Mouse (Mus musculus) embryo, embryonic 11.5 days (tissue): Measurements from ENCODE around the gene Galntl6.

Source experiments
- DNase-seq: peaks from one replicate; pipeline ENCODE4 v3.0.0-alpha.2; 2012; ENCODE audit warnings: low read depth, low spot score

The Galntl6 gene

DNA sequence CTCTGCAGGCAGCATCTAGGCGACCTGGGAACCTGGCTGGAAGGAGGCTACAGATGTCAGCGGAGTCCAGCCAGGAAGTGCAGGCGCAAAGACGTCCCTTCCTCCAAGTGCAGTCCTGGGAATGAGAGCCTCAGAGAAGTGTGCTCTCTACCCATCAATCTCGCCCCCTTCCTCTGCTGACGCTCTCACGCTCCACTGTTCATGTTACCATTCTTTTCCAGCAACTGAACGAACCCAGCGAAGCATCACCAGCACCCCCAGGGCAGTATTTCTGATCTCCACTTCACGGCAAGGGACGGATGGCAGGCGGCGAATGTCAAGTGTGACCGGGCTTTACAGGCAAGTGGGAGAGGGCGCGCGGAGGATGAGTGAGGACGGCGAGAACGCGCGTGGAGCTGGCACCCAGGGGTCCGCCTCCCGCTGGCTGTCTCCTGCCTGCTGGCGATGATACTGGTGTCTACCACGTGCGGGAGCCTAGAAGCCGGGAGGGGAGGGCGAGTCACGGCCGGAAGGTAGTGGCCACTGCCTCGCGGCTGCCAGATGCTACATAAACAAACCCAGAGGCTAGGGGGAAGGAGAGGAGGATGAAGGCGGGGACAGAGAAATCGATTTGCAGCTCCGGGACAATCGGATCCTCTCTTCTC, at the start of gene Galntl6:
Gene Galntl6 (minus strand): TSS at position 445 of the 644 bp plus-strand sequence.
- DNase-seq = peak; percentile 4

DNA sequence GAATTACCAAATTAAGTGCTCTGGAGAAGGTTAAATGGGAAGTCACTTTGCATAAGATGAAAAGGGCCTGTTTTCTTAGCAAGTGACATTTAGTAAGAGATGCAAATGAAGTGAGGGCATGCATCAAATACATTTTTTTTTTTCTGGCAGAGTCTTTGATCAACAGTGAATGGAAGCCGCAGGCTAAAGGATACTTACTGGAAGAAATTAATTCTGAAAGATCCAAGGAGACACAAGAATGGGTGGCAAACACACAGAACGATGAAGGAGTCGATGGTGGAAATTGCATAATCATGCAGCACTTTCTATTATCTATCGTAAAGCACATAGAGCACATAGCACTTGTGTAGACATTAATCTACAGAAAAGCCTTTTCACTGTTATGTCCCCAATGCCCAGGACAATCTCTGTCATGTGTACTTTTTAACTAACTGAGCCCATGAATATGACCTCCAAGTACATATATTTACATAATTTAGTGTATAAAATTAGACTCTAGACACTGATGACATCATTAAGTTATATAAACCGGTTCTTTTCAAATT, 44.8 kb upstream of the Galntl6 start:
- DNase-seq = no peak

DNA sequence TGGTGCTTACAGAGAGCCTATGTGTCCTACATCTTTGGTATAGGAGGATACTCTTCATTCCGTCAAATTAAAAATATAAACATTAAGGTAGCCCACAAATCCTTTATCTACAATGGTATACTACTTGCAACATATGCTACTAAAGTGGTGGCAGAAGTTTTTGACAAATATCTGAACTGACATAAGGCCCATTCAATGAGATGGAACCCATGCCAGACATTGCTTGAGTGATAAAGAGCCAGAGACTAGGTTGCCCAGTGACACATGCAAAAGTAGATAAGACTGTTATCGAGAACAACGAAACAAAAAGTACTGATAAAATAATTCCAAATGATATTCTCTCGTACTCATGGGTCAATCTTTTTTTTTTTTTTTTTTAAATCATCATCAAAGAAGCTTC, 31.3 kb upstream of the Galntl6 start:
- no peak for DNase-seq

DNA sequence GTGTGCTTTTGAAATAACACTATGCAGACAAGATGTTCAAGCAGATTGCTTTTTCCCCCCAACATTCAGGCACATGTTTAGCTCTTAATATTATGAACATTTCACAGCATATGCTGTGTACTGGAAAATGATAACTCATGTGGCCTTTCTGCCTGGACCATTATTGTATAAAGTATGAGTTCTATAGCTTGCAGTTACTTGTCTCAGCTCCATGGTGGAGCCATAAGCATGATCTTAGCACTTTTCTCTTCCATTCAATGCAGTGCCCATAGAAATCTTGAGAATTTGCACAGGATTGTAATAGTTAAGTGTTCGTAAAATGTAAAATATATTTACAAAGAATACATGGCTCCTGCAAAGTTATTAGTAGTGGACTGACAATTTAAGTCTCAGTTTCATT, 18.6 kb upstream of the Galntl6 start:
- no peak for DNase-seq

DNA sequence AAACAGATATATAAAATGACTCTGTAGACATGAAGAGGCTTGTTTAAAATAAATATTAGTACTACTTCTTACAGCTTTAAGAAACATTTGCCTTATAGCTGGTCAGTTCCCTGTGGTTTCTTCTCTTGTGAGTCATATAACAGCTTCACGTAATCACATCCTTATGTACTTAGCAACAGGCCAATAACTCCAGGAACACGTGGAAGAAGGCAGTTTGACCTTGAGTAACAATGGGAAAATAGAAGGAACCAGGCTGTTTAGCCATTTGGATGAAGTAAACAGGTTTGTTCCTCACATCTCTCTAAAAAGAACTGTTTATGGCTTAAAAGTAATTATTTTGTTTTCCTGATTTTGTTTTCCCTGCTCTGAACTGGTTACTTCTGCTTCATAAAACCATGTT, 2.7 kb upstream of the Galntl6 start:
- DNase-seq = no peak

DNA sequence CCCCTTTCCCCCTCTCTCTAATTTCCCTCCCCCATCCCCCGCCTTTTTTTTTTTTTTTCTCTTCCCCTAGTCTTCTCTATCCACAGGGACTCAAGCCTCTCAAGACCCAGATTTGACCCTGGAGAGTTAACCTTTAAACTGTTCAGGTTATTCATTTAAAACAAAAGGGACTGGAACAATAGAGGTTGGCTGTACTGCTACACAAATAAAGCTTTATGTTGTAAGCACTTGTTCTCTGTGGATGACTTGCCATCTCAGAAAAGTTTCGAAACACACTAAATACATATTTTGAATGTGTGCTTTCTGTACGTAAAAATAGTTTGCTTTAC, 1.2 kb upstream of the Galntl6 start:
- DNase-seq = no peak

DNA sequence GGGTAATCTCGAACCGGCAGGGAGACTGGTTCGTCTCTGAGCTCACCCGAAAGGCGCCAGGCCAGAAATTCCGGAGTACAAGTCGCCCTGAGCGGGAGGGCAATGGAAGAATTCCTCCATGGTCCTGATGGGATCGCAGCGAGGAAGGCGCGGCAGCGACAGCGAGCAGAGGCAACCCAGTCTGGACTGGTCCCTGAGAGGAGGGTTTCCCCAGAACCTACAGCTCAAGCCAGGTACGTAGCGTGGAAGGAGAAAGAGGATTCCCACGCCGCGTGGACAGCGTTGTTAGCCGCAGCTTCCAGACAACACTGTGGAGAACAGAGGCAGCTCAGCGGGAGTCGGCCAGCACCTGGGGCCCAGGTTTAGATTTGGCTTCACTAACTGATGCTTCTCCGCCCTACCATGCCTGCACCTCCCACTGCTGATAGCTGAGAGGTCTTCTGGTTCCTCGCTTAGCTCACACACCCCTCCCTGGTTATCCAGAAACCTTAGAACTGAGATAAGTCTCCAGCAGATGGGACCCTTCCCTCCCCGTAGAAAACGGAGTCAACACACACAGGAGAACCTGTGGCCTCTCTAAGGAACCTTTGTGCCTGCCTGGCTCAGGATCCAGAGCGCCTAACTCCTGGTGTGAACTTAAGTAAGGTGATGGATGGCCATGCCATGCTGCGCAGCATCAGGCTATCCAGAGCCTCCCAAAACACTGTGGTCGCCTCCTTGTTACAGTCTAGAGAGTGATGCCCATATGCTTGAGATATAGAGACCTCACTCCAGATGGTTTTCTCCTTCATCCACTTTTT, 600 bp upstream of the Galntl6 start:
- DNase-seq = peak; percentile 13

DNA sequence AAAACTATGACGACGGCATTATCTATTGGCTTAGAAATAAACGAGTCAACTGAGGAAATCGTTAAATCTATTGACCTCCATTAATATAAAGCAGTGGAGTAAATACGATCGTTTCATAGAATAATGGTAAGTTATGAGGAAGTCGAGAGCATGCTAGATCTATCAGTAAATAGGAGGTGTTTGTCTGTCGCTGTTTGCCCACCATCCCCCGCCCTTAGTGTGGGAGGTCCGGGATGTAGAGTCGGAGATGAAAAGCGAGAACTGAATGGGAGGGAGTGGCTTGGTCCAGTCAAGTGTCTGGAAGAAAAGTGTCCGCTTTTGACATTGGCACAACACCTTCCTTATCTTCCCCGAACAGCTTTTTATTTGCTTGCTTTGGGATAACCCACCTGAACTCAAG, 763 bp downstream of the Galntl6 start, which contains the start of gene BC030500:
Gene BC030500 (plus strand): TSS at position 79 of the 400 bp plus-strand sequence.
- peak; percentile 4 for DNase-seq

DNA sequence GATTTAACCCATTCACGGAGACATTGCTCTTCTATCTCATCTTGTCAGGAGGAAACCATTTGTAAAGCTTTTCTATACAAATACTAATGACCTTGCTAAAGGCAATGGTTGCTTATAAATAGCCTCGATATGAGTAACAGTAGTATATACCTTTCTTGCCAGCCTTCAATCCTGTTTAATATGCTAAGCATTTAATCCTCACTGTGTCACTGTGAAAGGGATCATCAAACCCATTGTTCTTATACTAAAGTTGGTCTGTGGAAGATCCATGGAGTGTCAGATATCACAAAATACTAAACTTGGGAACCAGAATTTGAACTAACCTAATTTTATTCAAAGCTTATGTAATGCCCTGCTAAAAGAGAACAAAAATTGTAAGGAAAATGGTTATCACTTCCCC, 8.0 kb downstream of the Galntl6 start:
- DNase-seq = no peak

DNA sequence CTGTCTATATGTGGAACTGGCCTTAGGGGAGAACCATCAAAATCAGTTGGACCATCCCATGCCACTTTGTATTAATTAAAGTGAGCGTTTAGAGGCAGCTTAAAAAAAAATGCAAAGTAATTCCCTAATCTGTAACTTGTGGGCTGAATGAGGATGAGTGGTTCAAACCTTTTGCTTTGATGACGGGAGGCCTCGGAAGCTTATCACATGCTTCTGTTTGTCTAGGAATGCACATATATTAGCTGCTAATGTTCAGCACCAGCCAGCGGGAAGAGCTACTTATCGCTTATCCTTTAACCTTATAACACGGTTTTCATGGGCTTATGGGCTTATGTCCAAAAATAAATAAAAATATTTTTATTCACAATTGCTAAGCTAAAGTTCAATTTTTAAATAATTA, 16.5 kb downstream of the Galntl6 start:
- no peak for DNase-seq

DNA sequence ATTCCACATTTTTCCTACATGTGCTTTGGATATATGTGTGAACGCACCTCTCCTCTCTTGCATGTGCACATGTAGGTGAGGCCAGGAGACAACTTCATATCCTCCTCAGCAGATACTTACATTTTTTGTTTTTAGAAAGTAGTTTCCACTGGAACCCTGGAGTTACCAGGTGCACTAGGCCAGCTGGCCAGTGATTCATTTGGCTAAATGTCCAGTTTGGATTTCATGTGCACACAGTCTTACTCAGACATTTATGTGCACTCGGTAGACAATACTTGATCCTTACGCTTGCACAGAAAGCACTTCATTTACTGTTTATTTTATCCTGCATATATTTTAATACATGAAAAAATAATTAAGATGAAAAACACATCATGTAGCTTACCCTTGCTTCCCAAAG, 21.8 kb downstream of the Galntl6 start:
- DNase-seq = no peak

DNA sequence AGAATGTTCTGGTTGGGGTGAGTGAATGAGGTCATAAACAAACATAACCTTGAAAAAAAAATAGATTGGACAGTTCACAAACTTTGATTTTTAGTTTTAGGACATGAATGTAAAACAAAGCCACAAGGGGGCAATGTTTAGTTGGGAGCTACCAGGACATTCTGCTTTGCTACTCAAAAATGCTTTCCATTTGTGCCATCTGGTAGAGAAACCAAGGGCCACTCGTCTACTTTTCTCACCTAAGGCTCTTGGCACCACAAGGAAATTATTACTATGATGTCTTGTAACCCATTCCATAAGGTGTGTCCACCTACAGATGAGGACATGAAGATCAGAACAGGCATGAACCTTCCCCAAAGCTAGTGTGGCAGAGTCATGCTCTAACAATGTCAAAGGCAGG, 26.0 kb downstream of the Galntl6 start:
- peak; percentile 11 for DNase-seq

DNA sequence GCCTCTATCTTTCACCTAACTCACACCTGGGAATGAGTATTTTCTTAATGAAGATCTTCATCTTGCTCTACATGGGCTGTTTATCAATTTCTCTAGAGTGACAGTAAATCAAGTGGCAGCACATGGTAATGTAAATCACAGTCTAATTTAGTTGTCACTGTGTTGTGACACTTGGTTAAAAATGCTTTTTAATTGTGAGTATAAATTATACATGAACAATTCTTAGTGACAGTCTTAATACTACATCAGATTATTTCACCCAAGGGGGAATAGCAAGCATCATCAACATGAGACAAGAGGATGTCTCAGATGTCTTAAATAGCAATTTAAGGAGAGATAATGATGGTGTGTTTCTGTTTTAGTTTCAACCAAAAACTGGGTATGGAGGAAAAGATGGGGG, 88.1 kb downstream of the Galntl6 start:
- DNase-seq = no peak

DNA sequence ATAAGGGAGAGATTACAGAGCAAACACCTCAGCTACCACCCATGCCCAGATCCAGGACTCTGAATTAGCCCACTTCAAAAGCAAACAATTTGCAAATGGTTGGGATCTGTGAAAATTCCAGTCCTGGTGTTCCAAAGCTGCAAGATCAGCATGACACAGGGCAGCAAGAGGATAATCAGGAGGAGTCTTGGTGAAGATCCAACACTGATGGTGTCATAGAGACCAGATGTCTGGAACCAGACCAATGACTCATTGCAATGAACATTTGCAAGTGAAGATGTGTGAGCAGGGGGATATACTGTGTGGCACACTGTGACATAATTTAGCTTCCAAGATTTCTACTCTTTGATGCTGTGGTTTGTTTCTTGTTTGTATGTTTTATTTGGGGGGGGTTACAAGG, 107.2 kb downstream of the Galntl6 start:
- no peak for DNase-seq

DNA sequence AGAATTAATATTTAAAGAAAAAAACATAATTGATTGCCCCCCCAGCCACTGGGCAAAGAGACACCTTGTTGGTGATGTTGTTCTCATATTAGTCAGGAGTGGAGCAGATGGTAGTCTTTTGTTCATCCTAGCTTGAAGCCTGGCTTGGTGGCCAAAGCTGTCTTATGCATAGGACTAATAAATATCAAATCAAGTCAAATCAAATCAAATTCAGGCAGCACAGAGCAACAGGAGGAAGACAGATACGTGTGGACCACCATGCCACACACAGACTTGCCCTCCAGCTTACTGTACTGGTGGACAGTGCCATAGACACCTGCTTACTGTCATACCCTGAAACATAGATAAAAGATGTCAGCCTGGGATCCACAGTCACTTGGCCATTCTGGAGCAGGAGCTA, 110.6 kb downstream of the Galntl6 start:
- no peak for DNase-seq

DNA sequence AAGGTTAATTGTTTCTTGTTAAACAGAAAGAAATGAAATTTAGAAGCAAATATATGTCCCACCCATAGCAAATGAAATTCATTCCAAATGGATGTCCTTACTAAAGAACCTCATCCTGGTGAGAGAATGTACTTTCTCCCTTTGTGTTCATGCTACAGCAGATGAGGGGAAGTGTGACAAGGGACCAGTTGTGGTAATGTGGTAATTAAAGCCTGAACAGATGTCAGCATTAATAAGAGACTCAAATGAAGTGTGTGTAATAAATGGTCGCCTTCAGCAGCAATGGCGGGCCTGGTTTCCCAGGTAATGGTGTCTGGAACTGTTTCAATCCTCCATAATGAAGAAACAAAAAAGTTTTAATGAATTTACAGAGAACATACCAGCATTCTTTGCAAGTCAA, 158.7 kb downstream of the Galntl6 start:
- DNase-seq = no peak

DNA sequence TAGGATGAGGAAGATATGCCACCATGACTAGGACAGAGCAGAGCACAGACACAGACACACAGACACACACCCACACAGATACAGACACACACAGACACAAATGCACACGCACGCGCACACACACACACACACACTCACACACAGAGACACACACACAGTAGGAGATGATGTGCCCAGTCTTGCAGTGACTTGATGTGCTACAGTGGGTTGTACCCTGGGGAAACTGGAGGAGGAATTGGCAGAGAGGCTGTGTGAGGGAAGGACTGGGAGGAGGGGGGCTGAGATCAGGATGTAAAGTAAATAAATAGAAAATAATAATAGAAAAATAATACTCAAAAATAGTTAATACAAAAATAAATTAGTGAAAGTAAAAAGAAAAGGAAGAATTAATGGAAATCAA, 174.5 kb downstream of the Galntl6 start:
- DNase-seq = no peak

DNA sequence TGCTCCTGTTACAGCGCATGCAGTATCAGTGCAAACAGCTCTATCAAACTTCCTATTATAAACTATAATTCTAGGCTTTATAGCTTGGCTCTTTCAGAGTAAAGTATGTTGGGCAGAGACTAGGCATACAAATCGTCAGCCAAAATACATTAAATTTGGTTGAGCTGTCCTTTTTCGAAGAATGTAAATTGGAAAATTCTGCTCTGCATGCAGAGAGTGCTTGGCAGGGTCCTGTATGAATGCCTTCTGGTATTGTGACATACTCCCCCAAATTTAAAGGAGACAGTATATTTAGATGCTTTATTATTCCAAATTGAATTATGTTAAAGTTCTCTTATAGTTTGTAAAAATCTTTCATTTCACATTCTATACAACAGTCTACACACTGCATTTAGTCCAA, 220.7 kb downstream of the Galntl6 start:
- no peak for DNase-seq

DNA sequence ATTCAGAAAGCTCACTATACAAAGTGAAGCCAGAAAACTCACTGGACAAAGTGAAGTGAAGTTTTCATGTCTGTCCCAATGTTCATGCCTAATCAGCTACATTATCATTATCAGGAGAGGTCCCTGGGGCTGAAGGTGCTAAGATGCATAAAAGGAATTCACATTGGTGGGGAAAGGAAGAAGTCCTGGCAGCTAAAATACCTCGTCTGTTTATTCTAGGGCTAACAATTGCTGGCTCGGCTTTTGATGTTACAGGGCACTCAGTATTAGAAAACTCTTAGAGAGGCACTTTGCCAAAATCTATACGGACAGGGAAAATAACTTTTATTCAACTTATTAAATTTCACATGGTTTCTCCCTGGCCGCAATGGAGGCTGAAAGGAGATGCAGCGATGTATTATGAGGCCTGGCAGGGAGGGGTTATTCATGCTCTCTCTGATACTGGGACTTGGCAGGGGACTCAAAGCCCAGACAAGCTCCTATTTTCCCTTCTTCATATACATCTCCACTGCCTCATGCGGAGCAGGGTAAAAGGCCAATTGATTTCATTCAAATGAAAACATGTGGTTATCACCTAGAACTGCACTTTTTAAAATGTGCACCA, 234.5 kb downstream of the Galntl6 start:
- no peak for DNase-seq

DNA sequence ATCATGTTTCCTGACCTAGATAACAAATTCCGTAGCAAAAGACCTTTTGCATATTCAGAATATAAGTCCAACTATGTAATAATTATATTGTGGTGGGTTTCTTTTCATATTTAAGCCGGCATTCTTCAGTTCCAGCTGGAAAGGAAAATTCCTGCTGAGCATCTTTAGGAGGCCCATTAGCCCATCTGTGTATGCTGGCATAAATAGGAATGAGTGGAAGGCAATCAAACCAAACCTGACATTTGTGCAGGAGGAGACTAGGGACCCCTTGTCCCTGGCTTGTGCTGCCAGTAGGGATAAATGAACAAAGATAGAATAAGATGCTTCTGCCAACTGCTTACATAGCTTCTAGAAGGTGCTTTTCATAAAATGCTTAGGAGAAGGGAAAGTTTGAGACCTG, 243.4 kb downstream of the Galntl6 start:
- DNase-seq = no peak

DNA sequence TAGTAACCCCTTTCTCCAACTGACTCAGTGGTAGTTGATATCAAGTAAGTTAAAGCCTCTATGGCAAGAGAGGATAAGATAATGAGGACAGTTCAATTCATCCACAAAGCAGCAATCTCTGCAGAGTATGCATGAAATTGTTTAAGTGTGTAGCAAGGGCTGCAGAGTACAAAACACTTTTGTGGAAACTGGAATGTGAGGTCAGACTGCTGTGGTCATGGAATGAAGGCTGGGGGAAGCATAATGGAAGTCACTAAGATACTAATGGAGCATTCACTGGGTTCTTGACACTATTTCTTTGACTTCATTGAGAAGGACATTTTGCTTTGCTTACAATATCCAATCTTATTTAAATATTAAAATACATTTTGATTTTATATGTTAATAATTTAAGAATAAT, 252.4 kb downstream of the Galntl6 start:
- DNase-seq = no peak

DNA sequence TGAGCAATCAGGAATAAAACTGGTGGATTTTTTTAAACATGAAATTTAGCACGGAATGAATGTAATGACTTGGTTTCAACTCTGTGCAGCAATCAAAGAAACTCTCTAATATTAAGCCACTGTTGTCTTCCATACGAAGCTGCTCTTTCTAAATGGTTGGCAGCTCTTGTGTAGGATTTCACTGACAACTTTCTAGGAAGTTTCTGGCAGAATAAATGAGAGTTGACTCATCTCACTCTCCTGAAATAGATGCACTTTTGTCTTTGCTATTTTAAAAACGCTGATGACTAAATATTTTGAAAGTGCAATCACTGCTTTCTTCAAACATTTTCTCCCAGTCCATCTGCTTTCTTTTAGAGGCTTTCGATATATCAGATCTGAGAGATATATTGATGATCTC, 256.8 kb downstream of the Galntl6 start:
- no peak for DNase-seq

DNA sequence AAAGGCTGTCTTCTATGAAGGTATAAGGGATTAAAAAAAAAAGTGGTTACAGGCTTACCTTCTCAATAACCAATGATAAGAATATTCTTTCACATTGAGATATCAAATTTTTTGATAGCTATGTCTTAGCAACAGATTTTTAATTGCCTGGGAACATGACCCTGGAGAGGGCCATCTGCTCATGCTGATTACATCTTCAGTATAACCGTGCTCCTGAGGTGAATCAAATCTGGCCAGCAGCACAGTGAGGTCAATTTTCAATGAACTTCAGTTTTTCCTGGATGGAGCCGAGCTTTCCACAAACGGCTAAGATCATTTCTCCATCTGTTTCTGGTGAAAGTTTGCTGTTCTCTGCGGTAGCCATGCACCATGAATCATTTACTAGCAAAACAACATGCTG, 306.0 kb downstream of the Galntl6 start:
- DNase-seq = no peak
